Mouse (Mus musculus) ES-E14 (cell line): Measurements from ENCODE around the gene Slit3.

Source experiments
- CHD2 ChIP-seq: IDR thresholded peaks from 2 replicates; pipeline ENCODE4 v1.6.1; 2014; ENCODE audit warnings: mild to moderate bottlenecking, low read depth, low read length, inconsistent platforms
- HCFC1 ChIP-seq: IDR thresholded peaks from 2 replicates; pipeline ENCODE4 v1.6.1; 2012; ENCODE audit warnings: low read length, inconsistent platforms, borderline replicate concordance; ENCODE audit not compliant: insufficient read depth
- MAFK ChIP-seq: IDR thresholded peaks from 2 replicates; pipeline ENCODE4 v1.6.1; 2014; ENCODE audit warnings: mild to moderate bottlenecking, low read depth, low read length, inconsistent platforms; ENCODE audit not compliant: insufficient read depth
- ZC3H11A ChIP-seq: IDR thresholded peaks from 2 replicates; pipeline ENCODE4 v1.6.1; 2012; ENCODE audit warnings: low read depth, mild to moderate bottlenecking, inconsistent platforms, low read length, borderline replicate concordance
- ZNF384 ChIP-seq: IDR thresholded peaks from 2 replicates; pipeline ENCODE4 v1.6.1; 2012; ENCODE audit warnings: low read depth, low read length, inconsistent platforms

DNA sequence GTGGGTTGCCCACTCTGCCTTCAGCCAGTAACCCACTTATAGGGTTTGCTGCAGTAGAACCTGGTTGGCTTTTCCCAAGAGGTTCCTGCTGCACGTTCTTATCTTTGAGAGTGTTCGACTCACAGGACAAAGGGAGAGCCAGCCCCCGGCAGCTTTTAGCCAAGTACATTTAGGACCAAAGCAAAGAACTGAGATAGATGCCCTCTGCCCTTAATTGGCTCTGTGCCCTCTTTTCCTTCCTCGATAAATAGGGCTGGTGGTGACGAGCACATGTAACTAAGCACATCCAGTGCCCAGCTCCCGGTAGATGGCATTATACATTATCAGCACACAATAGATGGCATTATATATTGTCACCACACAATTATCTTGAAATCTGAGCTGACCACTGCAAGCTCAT lies 444.3 kb downstream of the Slit3 start:
- TF ChIP-seq MAFK (no peak), ZC3H11A (no peak), CHD2 (no peak), HCFC1 (no peak), ZNF384 (no peak)
